Mouse (Mus musculus): Measurements from ENCODE around the gene Nfatc3. TPM values are rescaled to one million over a fixed set of nuclear protein-coding genes. Genes with fewer than 3 reads are reported as not detected.

Gene Nfatc3
- polyA plus RNA-seq, 1 experiment from 2014 or later, result 3.9 TPM

- H3K4me1 ChIP-seq (replicated peaks; ENCODE audit: insufficient read depth, low read length), result 0 out of 2 replicates have a peak, but pooled peaks cover 7% of the 10 kb centered on the region
- WGBS, result 63% methylated on average over 2 of the region's 2 CpGs
- DNase-seq (ENCODE audit: low spot score) (no peak), ATAC-seq (replicated peaks; ENCODE audit: low FRiP score, low read depth) (no peak)
- no peak overlapping the region for H3K4me2 ChIP-seq (ENCODE audit: low read length)
- H3K9ac ChIP-seq (ENCODE audit: low read depth, low read length), result no peak overlapping the region
- no peak overlapping the region for H3K27ac ChIP-seq
- no peak for TF ChIP-seq CTCF (IDR thresholded peaks at IDR 0.05; ENCODE audit: low read depth)
- no peak overlapping the region for H3K4me3 ChIP-seq (replicated peaks; ENCODE audit: low read depth, low read length)
- H3K9me3 ChIP-seq (replicated peaks; ENCODE audit: low read length), result no peaks in the 10 kb centered on the region
- no peaks in the 10 kb centered on the region for H3K27me3 ChIP-seq (ENCODE audit: insufficient read depth, low read length)
- H3K36me3 ChIP-seq (ENCODE audit: insufficient read depth, low read length), result no peaks in the 10 kb centered on the region
These were observed 119.8 kb downstream of the Nfatc3 start for GRCm38 (mm10) chr8:106178428-106178827.

Other genes starting within 250 kb of the Nfatc3 start
- 7.0 and 8.9 TPM in 2 replicates for gene Ranbp10, start 231.5 kb upstream of the Nfatc3 start, polyA plus RNA-seq (2015; fragmentation: Nextera tagmentation; extraction: Ambion mirVana)
- 0.05 TPM in 1 of 2 replicates, not detected in the other for gene Tsnaxip1, start 231.1 kb upstream of the Nfatc3 start, polyA plus RNA-seq (2015; fragmentation: Nextera tagmentation; extraction: Ambion mirVana)
- gene Cenpt, start 205.6 kb upstream of the Nfatc3 start, polyA plus RNA-seq (2015; fragmentation: Nextera tagmentation; extraction: Ambion mirVana), result 23.4 and 24.9 TPM in 2 replicates
- gene Thap11, start 203.7 kb upstream of the Nfatc3 start, polyA plus RNA-seq (2015; fragmentation: Nextera tagmentation; extraction: Ambion mirVana), result 56.0 and 60.8 TPM in 2 replicates
- 188 and 192 TPM in 2 replicates for gene Nutf2, start 198.3 kb upstream of the Nfatc3 start, polyA plus RNA-seq (2015; fragmentation: Nextera tagmentation; extraction: Ambion mirVana)
- gene Edc4, start 178.0 kb upstream of the Nfatc3 start, polyA plus RNA-seq (2015; fragmentation: Nextera tagmentation; extraction: Ambion mirVana), result 27.6 and 30.1 TPM in 2 replicates
- gene Nrn1l, start 165.3 kb upstream of the Nfatc3 start, polyA plus RNA-seq (2015; fragmentation: Nextera tagmentation; extraction: Ambion mirVana), result 0.66 TPM in 1 of 2 replicates, not detected in the other
- 30.6 and 33.7 TPM in 2 replicates for gene Pskh1, start 158.4 kb upstream of the Nfatc3 start, polyA plus RNA-seq (2015; fragmentation: Nextera tagmentation; extraction: Ambion mirVana)
- 0.67 and 0.77 TPM in 2 replicates for gene Ctrl, start 125.0 kb upstream of the Nfatc3 start, polyA plus RNA-seq (2015; fragmentation: Nextera tagmentation; extraction: Ambion mirVana)
- gene Psmb10, start 120.4 kb upstream of the Nfatc3 start, polyA plus RNA-seq (2015; fragmentation: Nextera tagmentation; extraction: Ambion mirVana), result 59.7 and 63.1 TPM in 2 replicates
- 0.45 and 0.50 TPM in 2 replicates for gene Lcat, start 115.5 kb upstream of the Nfatc3 start, polyA plus RNA-seq (2015; fragmentation: Nextera tagmentation; extraction: Ambion mirVana)
- gene Slc12a4, start 92.7 kb upstream of the Nfatc3 start, polyA plus RNA-seq (2015; fragmentation: Nextera tagmentation; extraction: Ambion mirVana), result 19.8 and 23.7 TPM in 2 replicates
- not detected in 2 replicates for gene Dpep3, start 79.4 kb upstream of the Nfatc3 start, polyA plus RNA-seq (2015; fragmentation: Nextera tagmentation; extraction: Ambion mirVana)
- 11.7 and 15.5 TPM in 2 replicates for gene Dus2, start 67.5 kb upstream of the Nfatc3 start, polyA plus RNA-seq (2015; fragmentation: Nextera tagmentation; extraction: Ambion mirVana)
- gene Dpep2nb, start 52.9 kb upstream of the Nfatc3 start, polyA plus RNA-seq (2015; fragmentation: Nextera tagmentation; extraction: Ambion mirVana), result not detected in 2 replicates
- 16.1 and 16.9 TPM in 2 replicates for gene Ddx28, start 47.0 kb upstream of the Nfatc3 start, polyA plus RNA-seq (2015; fragmentation: Nextera tagmentation; extraction: Ambion mirVana)
- 21.0 and 21.2 TPM in 2 replicates for gene Esrp2, start 78.1 kb downstream of the Nfatc3 start, polyA plus RNA-seq (2015; fragmentation: Nextera tagmentation; extraction: Ambion mirVana)
- gene Pla2g15, start 91.6 kb downstream of the Nfatc3 start, polyA plus RNA-seq (2015; fragmentation: Nextera tagmentation; extraction: Ambion mirVana), result 8.1 and 9.8 TPM in 2 replicates
- gene Slc7a6, start 110.0 kb downstream of the Nfatc3 start, polyA plus RNA-seq (2015; fragmentation: Nextera tagmentation; extraction: Ambion mirVana), result 61.0 and 61.6 TPM in 2 replicates
- gene Slc7a6os, start 152.1 kb downstream of the Nfatc3 start, polyA plus RNA-seq (2015; fragmentation: Nextera tagmentation; extraction: Ambion mirVana), result 27.4 and 27.6 TPM in 2 replicates
- 30.1 and 33.1 TPM in 2 replicates for gene Prmt7, start 152.1 kb downstream of the Nfatc3 start, polyA plus RNA-seq (2015; fragmentation: Nextera tagmentation; extraction: Ambion mirVana)